Mouse (Mus musculus) thymus, adult 2 months (tissue): ENCODE results near the gene 5730522E02Rik.

Source experiments
- CTCF ChIP-seq: fragments of 200-500 bp; IDR thresholded peaks from 2 replicates; pipeline ENCODE4 v1.5.1; 2012; ENCODE audit warnings: mild to moderate bottlenecking, control low read depth, low read length, moderate library complexity, borderline replicate concordance; ENCODE audit not compliant: control insufficient read depth, poor library complexity, insufficient read depth; ENCODE audit errors: extremely low read depth
- POLR2A ChIP-seq: fragments of 200-500 bp; IDR thresholded peaks from 2 replicates; pipeline ENCODE4 v1.6.1; 2012; ENCODE audit warnings: mild to moderate bottlenecking, low read length, control low read depth, moderate library complexity; ENCODE audit not compliant: control insufficient read depth, poor library complexity, insufficient read depth; ENCODE audit errors: extremely low read depth

- no peak for TF ChIP-seq CTCF
- no peak for TF ChIP-seq POLR2A
These were observed 473.3 kb downstream of the 5730522E02Rik start for GRCm38 (mm10) chr11:25737255-25737654.
